Mouse (Mus musculus) kidney, adult 2 months (tissue): ENCODE data around the gene Rabif.

Experiments used
- CTCF ChIP-seq: fragments of 200-500 bp; conservative IDR thresholded peaks from 2 replicates; pipeline ENCODE4 v1.5.1; 2011; ENCODE audit warnings: low read depth, mild to moderate bottlenecking, control low read depth, low read length, moderate library complexity, mixed read lengths; ENCODE audit not compliant: insufficient read depth, insufficient read length
- POLR2A ChIP-seq: fragments of 200-500 bp; IDR thresholded peaks from one replicate; pipeline ENCODE4 v1.6.1; 2011; ENCODE audit warnings: low read depth, low read length, control low read depth

- TF ChIP-seq CTCF: no peak
- TF ChIP-seq POLR2A: no peak
These were observed 30.6 kb downstream of the Rabif start for GRCm38 (mm10) chr1:134525015-134525414.
